Mouse (Mus musculus): ENCODE measurements around the gene Rpia.
A peak's percentile ranks its signal among the peaks of the same experiment; 100 is the strongest.

Gene Rpia

DNA sequence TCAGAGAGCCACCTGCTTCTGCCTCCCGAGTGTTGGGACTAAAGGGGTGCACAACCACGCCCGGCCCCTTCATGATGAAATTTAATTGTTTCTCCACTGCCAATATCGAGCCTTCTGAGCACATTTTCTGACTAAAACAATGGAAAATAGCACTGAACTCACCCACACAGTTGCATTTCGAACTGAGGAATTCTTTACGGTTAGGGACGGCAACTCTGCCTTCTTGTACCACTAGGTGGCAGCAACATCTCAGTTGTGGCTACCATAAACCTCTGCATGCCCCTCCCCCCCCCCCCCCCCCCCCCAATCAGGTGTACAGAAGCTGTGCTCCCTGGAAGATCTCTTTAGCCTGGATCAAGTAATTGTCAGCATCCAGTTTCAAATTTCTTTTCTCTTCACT, 13.2 kb upstream of the Rpia start:
- peak; percentile 46 to 56 for DNase-seq (ENCODE audit: low spot score in 2 of 2)

DNA sequence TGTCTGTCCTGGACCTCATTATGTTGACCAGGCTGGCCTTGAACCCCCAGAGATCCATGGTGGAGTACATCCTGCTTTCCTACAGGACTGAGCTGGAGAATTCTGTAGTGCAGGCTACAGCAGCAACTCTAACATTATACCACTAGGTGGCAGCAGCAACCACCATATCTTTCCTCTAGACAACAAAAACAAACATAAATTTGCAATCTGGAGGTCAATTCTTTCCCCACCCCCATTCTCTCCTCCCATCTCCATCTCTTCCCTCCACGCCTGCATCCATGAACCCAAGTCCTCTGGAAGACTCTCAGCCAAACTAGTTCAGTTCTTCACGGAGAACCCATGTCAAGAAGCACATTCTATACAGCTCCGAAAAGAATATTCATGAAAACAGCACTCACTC, 12.6 kb upstream of the Rpia start:
- DNase-seq (ENCODE audit: low spot score in 2 of 2) = no peak

DNA sequence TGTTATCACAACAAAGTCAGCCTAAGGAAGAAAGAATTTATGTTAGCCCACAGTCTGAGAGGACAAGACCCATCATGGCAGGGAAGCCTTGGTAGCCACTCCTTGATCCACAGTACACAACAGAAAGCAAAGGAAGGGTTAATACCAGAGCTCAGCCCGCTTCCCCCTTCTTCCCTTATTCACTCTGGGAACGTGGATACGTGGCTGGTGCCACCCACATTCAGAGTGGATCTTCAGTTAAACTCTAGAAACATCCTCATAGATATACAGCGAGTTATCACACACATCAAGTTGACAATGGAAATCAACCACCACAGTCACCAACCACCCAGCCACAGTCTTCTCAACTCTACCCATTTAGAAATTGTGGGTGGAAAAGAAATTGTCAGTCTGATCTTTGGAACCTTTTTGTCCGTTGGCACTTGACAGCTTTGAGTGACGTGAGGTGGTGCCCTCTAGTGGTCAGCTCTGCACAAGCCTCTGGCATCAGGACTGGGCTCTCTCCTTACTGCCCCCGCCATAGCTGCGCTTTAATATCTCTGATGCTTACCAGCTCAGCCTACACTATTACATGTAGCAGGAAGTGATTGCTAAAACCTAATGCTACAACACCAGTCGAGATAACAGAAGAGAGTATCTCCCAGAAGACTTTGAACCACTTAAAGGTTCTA, 5.7 kb upstream of the Rpia start:
- no peak for DNase-seq (ENCODE audit: low spot score in 2 of 2)

DNA sequence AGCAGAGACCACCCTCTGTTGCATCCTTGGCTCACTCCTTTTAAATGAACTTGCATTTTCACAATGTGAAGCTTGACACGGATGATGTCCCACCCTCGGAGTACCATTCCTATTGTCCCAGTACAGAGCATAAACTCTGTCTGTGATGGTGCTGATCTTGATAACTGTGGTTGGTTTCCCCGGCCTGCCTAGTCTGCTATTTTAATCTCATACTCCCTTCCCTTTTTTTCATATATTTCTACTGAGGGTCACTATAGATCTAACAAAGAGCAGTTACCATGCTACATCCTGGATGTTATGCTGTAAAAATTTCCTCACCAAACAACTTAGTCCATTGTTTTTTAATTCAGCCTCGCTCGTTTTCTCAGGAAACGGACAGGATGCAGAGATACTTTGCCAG, 4.9 kb upstream of the Rpia start:
- no peak for DNase-seq (ENCODE audit: low spot score in 2 of 2)

DNA sequence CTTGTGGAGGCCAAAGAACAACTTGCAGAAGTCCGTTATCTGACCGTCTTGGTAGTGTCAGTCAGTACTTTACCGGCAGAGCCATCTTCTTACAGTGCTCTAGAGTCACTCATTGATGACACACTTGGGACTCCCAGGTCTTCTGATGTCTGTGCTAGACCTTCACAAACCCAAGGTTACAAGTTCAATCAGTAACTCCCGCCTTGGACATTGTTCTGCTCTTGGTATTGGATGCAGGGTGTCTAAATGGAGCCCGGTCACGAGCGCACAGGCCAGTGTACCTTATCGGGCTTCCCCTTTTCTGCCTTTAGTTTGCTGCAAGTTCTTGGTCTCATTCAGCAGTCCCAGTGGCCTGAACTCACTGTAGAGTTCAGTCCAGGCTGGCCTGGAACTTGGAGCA, 612 bp upstream of the Rpia start:
- DNase-seq (ENCODE audit: low spot score in 2 of 2) = no peak

DNA sequence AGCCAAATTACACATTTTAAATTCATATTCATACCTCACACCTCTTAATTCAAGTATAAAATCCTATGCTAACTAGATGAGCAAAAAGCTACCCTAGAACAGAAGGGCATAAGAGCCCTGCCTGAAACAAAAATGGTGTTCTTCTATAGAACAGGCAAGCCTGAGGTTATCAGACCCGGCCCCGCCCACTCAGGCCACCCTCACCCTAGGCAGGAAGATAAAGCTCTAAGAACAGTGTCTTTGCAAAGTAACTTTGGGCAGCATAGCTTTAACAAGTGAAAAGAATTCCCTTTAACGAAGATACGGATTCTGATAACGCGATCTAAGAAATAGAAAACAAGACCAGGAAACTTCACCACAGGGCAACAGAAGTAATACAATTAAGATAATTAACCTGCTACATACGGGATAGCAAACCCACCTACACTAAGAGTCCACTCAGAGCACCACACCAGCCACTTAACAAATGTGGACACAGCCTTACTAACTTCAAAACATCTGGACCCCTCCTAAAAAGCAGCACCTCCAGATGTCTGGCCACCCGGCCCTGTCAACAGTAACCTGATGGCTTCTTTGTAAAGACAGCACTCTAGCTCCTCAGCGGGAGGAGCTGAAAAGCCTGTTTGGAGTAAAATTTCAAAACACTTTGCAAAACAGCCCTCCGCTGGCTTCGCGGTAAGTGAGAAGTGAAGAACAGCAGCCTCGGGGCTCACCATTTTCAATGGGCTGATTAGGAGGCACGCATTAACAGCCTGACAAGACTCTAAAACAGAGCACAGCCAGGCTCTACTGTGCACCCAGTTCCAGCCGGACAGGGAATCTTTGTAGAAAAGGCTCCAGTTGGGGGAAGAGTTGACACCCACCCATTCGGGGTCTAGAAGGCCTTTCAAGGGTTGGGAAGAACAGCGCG, 925 bp downstream of the Rpia start:
- DNase-seq (ENCODE audit: low spot score in 2 of 2) = no peak

DNA sequence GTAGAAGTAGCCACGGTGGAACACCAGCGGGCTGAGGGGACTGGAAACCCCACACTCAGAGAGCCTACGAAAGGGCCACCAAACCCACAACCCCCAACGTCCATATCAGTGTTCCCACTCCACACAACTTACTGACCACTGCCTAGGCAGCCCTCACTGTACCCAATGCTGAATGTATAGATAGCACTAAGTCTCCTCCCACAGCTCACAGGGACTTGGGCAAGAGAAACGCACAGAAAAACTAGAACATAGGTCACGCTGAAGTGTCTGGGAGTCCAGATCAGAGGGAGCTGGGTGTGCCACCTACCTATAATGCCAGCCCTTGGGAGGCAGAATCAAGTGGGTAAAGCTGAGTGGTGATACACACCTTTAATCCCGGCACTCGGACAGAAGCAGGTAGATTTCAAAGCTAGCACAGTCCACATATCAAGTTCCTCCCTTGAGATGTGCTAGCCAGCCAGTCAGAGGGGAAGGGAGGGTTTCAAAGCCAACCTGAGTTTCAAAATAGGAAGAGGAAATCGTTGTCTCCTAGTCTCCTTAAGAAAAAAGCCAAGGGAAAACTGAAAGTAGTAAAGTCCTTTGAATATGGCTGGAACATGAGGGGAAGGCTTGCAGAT, 1.9 kb downstream of the Rpia start:
- no peak for DNase-seq (ENCODE audit: low spot score in 2 of 2)

DNA sequence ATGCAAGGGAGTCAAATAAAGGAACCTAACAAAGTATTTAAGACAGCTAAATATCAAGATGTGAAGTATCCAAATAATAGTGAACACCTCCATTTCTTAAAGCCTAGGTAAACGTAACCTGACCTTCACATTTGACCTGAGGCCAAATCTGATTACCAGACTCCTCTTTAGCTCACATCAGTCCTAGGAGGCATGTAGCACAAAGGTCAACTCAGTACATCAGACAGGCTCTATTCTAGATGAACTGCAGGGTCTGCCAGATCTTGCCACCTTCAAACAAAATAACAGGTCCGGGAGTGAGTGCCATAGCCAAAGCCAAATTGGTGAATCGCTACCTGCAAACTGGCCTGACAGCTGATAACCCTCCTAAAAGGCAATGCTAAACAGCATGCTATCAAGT, 2.9 kb downstream of the Rpia start:
- no peak for DNase-seq (ENCODE audit: low spot score in 2 of 2)

DNA sequence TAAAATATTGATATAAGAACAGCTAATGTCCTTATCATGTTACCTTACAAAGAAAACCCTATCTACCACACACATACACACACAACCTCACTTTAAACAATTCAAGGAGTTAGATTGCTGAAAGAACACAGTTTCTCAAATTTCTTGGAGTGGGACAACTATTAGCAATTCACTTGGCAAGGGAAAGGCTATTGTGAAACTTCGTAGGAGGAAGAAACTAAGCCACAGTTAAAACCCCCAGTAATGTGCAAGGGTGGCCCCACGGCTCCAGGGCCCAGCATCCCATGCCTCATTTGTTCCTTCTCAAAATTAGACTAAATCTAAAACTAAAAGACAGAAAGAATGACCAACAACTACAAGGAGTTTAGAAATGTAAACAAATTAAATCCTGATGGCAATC, 4.5 kb downstream of the Rpia start:
- no peak for DNase-seq (ENCODE audit: low spot score in 2 of 2)

DNA sequence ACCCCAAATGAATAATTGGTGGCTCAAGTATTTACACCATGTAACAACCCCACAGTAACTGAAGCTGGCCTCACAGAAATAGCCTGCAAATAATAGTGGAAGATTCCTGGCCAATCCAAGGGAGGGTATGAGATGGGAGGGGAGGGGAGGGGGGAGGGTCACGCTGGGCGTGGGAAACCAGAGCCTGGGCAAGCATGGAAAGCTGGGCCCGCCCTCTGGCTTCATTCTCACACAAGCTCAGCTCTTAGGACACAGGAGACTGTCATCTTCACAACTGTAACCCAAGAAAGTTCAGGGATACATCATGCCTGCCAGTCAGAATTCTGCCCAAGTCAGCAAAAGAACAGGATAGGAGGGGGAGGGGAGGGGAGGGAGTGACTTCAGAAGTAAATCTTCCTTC, 6.2 kb downstream of the Rpia start:
- DNase-seq (ENCODE audit: low spot score in 2 of 2) = no peak

DNA sequence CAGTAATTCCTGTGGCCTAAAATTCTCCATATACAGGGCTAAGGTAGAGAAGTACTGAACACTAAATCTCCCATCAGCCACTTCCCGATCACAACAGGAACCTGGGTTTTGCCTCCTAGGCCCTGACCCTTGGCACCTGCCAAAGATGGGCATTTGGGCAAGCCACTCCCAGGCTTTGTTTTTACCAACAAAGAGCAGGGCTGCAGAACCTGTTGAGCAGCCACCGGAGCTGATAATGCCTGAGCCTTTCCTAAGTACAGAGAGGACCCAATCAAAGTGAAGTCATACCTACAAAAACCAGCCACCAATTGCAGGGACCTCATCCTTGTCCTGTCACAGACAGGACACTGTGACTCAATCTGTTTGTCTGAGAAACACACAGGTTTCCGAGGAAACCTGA, 7.2 kb downstream of the Rpia start:
- no peak for DNase-seq (ENCODE audit: low spot score in 2 of 2)

DNA sequence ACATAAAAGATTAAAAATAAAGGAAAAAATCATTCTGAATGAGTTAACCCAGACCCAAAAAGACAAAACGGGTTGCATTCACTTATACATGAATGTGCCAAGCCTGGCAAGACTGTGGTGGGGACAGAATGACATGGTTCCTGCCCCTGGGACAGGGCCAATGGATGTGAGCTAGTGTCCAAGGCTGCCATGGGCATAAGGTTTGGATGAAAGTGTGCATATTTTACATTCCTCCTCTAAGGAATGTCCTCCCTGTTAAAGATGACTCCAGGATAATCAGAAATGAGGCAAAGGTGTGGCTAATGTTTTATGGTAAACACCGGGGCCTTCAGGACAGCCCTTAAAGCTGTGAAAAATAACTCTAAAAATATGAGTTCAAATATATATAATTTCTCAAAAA, 10.7 kb downstream of the Rpia start:
- DNase-seq (ENCODE audit: low spot score in 2 of 2) = no peak

DNA sequence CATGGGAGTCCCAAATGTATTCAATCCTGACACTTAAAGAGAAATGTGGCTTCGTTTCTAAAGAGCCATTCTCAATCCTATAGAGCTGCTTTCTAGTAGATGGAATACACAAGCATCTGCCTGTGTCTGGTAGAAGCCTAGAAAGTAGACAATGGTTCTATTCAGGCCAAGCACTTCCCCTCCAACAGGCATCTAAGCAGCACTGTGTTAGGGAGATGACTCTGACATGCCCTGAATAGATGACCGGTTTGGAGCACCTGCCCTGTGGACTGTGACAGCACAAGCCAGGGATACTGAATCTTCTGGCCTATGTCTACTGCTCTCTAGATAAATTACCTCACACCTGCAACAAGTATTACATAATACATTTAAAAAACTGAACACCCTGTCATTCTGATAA, 17.7 kb downstream of the Rpia start:
- no peak for DNase-seq (ENCODE audit: low spot score in 2 of 2)

DNA sequence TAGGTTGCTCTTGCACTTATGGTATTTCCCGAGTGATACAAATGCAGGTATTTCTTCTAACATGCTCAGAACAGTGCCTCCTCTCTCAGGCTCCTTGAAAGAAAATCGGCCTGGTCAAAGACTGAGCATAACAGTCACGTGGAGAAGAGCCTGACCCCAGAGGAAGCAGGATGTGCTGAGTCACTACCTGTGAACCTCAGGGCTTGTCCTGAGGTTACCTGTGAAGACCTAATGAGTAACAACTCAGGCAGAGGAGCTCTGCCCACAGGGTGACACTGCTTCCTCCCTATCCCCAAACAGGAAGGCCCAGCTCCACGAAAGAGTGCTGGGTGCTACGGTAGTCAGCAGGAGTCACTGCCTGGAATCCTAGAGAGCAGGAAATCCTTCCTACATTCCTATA, 18.3 kb downstream of the Rpia start:
- DNase-seq (ENCODE audit: low spot score in 2 of 2) = no peak

DNA sequence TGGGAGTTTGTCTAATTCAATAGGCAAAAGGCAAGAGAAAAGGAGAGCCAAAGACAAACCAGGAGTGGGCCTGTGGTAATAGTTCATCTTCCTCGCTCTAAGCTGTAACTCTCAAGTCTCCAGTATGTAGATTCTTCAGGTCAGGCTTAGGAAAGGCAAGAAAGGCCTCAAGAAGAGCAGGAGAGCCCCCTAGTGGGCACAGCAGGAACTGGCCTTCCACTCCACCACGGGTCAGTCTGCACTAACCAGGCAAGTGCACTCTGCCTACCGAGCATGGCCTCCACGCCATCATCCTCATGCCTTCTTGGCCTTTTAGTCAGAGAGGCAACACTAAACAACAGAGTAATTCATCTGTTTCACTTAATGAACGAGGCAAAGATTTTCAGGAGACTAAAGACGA, 23.3 kb downstream of the Rpia start:
- DNase-seq (ENCODE audit: low spot score in 2 of 2) = peak; percentile 74 to 75

DNA sequence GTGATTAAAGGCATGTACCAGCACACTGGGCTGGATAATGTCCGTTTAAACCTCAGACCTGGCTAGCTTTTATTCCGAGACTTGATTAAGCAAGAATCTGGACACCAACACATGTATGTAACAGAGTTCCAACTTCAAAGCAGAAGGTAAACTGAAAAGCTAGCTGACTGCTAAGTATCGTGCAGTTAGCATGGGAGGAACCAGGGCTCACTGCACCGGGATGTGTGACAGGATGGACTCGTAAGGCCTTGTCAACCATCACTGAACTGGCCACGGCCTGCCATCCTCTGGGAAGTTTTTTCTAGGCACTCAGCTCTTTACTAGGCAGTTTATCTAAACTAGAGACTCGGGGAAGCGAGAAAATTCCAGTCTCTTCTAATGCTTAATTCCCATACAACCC, 27.0 kb downstream of the Rpia start:
- no peak for DNase-seq (ENCODE audit: low spot score in 2 of 2)

DNA sequence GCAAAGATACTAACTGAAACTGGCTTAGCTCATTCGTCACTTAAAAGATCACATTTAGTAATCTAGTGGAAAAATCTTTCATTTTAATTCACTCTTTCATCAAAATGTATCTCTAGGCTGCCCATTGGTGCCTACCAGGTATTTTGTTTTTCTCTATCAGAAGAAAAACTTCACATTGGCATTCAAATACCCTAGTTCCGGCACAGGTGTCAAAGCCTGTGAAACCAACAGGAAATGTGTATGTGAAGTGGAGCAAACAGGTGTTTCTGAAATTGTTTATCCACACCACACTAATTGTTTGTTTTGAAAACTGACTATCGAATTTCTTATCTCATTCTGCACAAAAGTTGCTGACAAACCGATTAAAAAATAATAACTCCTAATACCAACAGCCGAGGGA, 27.5 kb downstream of the Rpia start:
- DNase-seq (ENCODE audit: low spot score in 2 of 2) = no peak

DNA sequence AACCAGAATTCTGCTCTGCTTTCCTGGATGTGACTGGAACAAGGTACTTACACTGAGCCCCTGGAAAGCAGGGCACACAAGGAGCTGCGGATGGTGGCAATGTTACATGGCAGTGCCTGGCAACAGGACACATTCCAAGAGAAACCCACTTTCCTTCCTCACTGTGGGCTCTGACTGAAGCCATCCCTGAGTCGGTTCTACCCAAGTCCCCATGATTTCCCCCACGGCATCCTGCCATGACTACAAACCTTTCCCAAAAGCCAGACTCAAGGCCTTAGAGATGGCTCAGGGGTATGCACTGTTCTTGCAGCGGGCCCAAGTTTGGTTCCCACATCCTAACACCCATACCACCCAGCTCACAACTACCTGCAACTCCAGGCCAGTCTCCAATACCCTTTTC, 28.2 kb downstream of the Rpia start:
- DNase-seq (ENCODE audit: low spot score in 2 of 2) = no peak

DNA sequence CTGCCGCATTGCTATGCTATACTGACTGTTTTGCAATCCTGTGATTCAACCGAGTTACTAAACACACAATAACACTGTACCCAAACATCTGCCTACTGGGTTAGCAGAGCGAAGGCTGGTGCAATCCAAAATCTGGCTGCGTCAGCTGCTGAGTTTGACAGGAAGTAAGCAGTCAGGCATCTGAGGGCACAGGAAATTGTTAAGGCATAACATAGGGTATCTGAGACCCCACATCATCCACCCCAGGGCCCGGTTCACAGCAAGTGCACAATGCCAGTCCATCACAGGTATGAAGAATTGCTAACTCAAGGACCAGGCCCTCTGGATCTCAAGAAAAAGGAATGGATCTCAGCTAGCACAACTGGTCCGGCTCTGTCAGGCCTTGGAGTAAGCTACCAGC, 29.4 kb downstream of the Rpia start:
- no peak for DNase-seq (ENCODE audit: low spot score in 2 of 2)

DNA sequence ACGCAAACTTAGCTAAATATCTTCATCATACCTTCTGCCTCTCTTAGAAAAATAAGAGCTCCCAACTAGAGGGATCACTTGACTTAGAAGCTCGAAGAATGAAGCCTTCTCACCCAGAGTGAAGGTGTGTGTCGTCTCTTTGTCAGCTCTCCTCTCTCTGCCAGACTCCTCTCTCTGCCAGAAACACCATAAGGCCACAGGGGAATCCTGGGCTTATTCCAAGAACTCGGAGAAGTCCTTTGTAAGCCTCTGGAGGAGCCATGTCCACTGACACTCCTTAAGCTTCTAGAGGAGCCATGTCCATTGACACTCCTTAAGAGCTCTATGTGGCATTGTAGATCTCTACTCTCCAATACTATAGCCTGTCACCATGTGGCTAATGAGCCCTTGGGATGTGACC, 31.1 kb downstream of the Rpia start:
- no peak for DNase-seq (ENCODE audit: low spot score in 2 of 2)

DNA sequence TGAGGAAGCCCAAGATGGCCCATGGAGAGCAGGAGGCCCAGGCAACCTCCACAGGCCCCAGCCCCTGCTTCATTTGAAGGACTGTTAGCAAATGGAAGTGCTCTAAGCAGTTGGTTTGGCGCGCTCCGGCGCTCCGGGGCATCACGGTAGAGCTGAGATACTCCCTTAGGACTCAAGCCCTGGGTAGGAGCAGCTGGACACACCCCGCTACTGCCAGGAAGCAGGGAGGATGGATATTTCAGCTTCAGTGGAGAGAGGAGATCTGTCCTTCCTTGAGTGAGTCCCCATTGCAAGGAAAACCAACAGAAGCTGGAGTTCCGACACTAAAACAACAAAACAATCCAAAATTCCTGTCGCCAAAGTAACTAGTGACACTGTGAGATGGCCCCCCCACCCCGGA, 37.2 kb downstream of the Rpia start:
- no peak for DNase-seq (ENCODE audit: low spot score in 2 of 2)

DNA sequence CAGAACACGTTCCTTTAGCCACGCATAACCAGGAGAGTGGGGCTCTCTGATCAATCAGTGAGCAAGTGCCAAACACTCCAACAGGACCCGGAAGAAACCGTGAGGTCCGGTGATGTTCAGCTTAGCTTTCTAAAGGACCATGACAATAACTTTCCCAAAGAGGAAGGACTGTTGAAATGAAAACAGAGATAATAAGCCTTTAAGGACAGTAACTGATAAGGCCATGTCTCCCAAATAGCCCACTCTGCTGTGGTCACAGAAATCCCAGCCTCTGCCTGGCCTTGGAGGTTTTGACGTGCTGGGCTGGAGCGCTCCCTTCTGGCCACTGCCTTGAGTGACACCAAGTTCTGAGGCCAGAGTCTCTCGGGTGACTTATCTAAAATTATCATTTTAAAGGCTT, 39.7 kb downstream of the Rpia start:
- peak in 1 of 2 experiments; percentile 18 for DNase-seq (ENCODE audit: low spot score in 2 of 2)

DNA sequence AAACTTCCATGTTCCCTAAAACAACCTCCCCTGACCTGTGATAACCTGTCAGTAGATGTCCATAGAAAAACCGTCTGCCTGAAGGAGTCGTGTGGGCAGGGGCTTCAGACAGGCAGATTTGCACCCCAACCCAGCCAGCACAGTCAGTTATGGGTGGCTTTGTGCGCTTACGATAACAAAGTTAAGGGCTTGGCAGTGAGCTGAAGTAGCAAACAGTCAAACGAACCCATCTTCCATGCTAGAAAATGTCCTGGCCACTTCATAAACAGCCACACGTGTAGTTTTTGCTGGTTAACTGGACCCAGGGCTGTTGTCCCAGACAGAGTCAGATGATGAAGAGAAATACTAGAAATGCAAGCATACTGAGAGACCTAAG, 40.1 kb downstream of the Rpia start:
- no peak for DNase-seq (ENCODE audit: low spot score in 2 of 2)
